Mouse (Mus musculus): ENCODE data around the gene Vezf1. TPM values are rescaled to one million over a fixed set of nuclear protein-coding genes. Genes with fewer than 3 reads are reported as not detected.

The Vezf1 gene
- polyA plus RNA-seq, 1 experiment: 13.3 TPM

GRCm38 (mm10) chr11:88075701-88076100 lies 7.6 kb downstream of the Vezf1 start:
- H3K79me2 ChIP-seq (ENCODE audit: control insufficient read depth, insufficient read depth): peaks cover 84% of the 10 kb centered on the region
- H3K4me3 ChIP-seq (ENCODE audit: insufficient read depth, poor library complexity, severe bottlenecking): no peak overlapping the region
- no peak overlapping the region for H3ac ChIP-seq (ENCODE audit: control insufficient read depth, insufficient read length, low read depth)
- no peaks in the 10 kb centered on the region for H3K27me3 ChIP-seq (ENCODE audit: control insufficient read depth, insufficient read depth, insufficient read length)
- H3K79me3 ChIP-seq (ENCODE audit: low read depth): peaks cover 66% of the 10 kb centered on the region
- peaks cover 77% of the 10 kb centered on the region for H3K36me3 ChIP-seq (ENCODE audit: control insufficient read depth, insufficient read depth)
- TF ChIP-seq FOSL1 (IDR thresholded peaks at IDR 0.05; ENCODE audit: insufficient read depth, low read length, poor library complexity, severe bottlenecking) (no peak), MYOD1 (IDR thresholded peaks at IDR 0.05; ENCODE audit: control insufficient read depth, insufficient read length, low read depth) (no peak), MAX (IDR thresholded peaks at IDR 0.05) (no peak), USF1 (IDR thresholded peaks at IDR 0.05; ENCODE audit: low read depth) (no peak), CTCF (IDR thresholded peaks at IDR 0.05; ENCODE audit: control insufficient read depth, insufficient read depth, insufficient read length) (no peak), MYOG (IDR thresholded peaks at IDR 0.05; ENCODE audit: control insufficient read depth, extremely low read depth, insufficient read length) (no peak), CEBPB (IDR thresholded peaks at IDR 0.05; ENCODE audit: low read depth) (no peak)

- Histone ChIP-seq H3K79me2 (ENCODE audit: control insufficient read depth, insufficient read depth) (peaks cover 77% of the 10 kb centered on the region), H3ac (ENCODE audit: control insufficient read depth, insufficient read length, low read depth) (no peak overlapping the region), H3K36me3 (ENCODE audit: control insufficient read depth, insufficient read depth) (peaks cover 83% of the 10 kb centered on the region), H3K27me3 (ENCODE audit: control insufficient read depth, insufficient read depth, insufficient read length) (no peaks in the 10 kb centered on the region), H3K4me3 (ENCODE audit: insufficient read depth, poor library complexity, severe bottlenecking) (no peak overlapping the region), H3K79me3 (ENCODE audit: low read depth) (peaks cover 59% of the 10 kb centered on the region)
- TF ChIP-seq MYOD1 (IDR thresholded peaks at IDR 0.05; ENCODE audit: control insufficient read depth, insufficient read length, low read depth): no peak
- TF ChIP-seq USF1 (IDR thresholded peaks at IDR 0.05; ENCODE audit: low read depth): no peak
Observed at GRCm38 (mm10) chr11:88076394-88076793, 8.3 kb downstream of the Vezf1 start.

- Histone ChIP-seq H3K4me3 (ENCODE audit: insufficient read depth, poor library complexity, severe bottlenecking) (no peak overlapping the region), H3K27me3 (ENCODE audit: control insufficient read depth, insufficient read depth, insufficient read length) (no peaks in the 10 kb centered on the region), H3K36me3 (ENCODE audit: control insufficient read depth, insufficient read depth) (peaks cover 56% of the 10 kb centered on the region), H3ac (ENCODE audit: control insufficient read depth, insufficient read length, low read depth) (no peak overlapping the region), H3K79me3 (ENCODE audit: low read depth) (peaks cover 1% of the 10 kb centered on the region), H3K79me2 (ENCODE audit: control insufficient read depth, insufficient read depth) (peaks cover 6% of the 10 kb centered on the region)
- TF ChIP-seq CTCF (IDR thresholded peaks at IDR 0.05; ENCODE audit: control insufficient read depth, insufficient read depth, insufficient read length): no peak
Observed at GRCm38 (mm10) chr11:88083699-88084098, 15.6 kb downstream of the Vezf1 start.

- no peaks in the 10 kb centered on the region for H3K79me2 ChIP-seq (ENCODE audit: control insufficient read depth, insufficient read depth)
- peaks cover 23% of the 10 kb centered on the region for H3K36me3 ChIP-seq (ENCODE audit: control insufficient read depth, insufficient read depth)
- TF ChIP-seq MYOD1 (IDR thresholded peaks at IDR 0.05; ENCODE audit: control insufficient read depth, insufficient read length, low read depth) (no peak), CTCF (IDR thresholded peaks at IDR 0.05; ENCODE audit: control insufficient read depth, insufficient read depth, insufficient read length) (no peak), FOSL1 (IDR thresholded peaks at IDR 0.05; ENCODE audit: insufficient read depth, low read length, poor library complexity, severe bottlenecking) (no peak), CEBPB (IDR thresholded peaks at IDR 0.05; ENCODE audit: low read depth) (no peak), MYOG (IDR thresholded peaks at IDR 0.05; ENCODE audit: control insufficient read depth, extremely low read depth, insufficient read length) (no peak), MAX (IDR thresholded peaks at IDR 0.05) (no peak), USF1 (IDR thresholded peaks at IDR 0.05; ENCODE audit: low read depth) (no peak)
- H3K79me3 ChIP-seq (ENCODE audit: low read depth): no peaks in the 10 kb centered on the region
- peak overlapping the region; percentile 3 for H3ac ChIP-seq (ENCODE audit: control insufficient read depth, insufficient read length, low read depth)
- H3K27me3 ChIP-seq (ENCODE audit: control insufficient read depth, insufficient read depth, insufficient read length): no peaks in the 10 kb centered on the region
- H3K4me3 ChIP-seq (ENCODE audit: insufficient read depth, poor library complexity, severe bottlenecking): no peak overlapping the region
Observed at GRCm38 (mm10) chr11:88086737-88087627, 18.9 kb downstream of the Vezf1 start.

GRCm38 (mm10) chr11:88089150-88089549 lies 21.1 kb downstream of the Vezf1 start:
- no peak overlapping the region for H3ac ChIP-seq (ENCODE audit: control insufficient read depth, insufficient read length, low read depth)
- TF ChIP-seq FOSL1 (IDR thresholded peaks at IDR 0.05; ENCODE audit: insufficient read depth, low read length, poor library complexity, severe bottlenecking) (no peak), CTCF (IDR thresholded peaks at IDR 0.05; ENCODE audit: control insufficient read depth, insufficient read depth, insufficient read length) (no peak), MYOG (IDR thresholded peaks at IDR 0.05; ENCODE audit: control insufficient read depth, extremely low read depth, insufficient read length) (no peak), MYOD1 (IDR thresholded peaks at IDR 0.05; ENCODE audit: control insufficient read depth, insufficient read length, low read depth) (no peak), USF1 (IDR thresholded peaks at IDR 0.05; ENCODE audit: low read depth) (no peak), MAX (IDR thresholded peaks at IDR 0.05) (no peak), CEBPB (IDR thresholded peaks at IDR 0.05; ENCODE audit: low read depth) (no peak)
- no peaks in the 10 kb centered on the region for H3K79me3 ChIP-seq (ENCODE audit: low read depth)
- H3K36me3 ChIP-seq (ENCODE audit: control insufficient read depth, insufficient read depth): peaks cover 4% of the 10 kb centered on the region
- no peak overlapping the region for H3K4me3 ChIP-seq (ENCODE audit: insufficient read depth, poor library complexity, severe bottlenecking)
- H3K27me3 ChIP-seq (ENCODE audit: control insufficient read depth, insufficient read depth, insufficient read length): no peaks in the 10 kb centered on the region
- no peaks in the 10 kb centered on the region for H3K79me2 ChIP-seq (ENCODE audit: control insufficient read depth, insufficient read depth)

GRCm38 (mm10) chr11:88090293-88090692 lies 22.2 kb downstream of the Vezf1 start:
- Histone ChIP-seq H3ac (ENCODE audit: control insufficient read depth, insufficient read length, low read depth) (no peak overlapping the region), H3K27me3 (ENCODE audit: control insufficient read depth, insufficient read depth, insufficient read length) (no peaks in the 10 kb centered on the region), H3K4me3 (ENCODE audit: insufficient read depth, poor library complexity, severe bottlenecking) (no peak overlapping the region), H3K36me3 (ENCODE audit: control insufficient read depth, insufficient read depth) (no peaks in the 10 kb centered on the region), H3K79me2 (ENCODE audit: control insufficient read depth, insufficient read depth) (no peaks in the 10 kb centered on the region), H3K79me3 (ENCODE audit: low read depth) (no peaks in the 10 kb centered on the region)
- TF ChIP-seq CTCF (IDR thresholded peaks at IDR 0.05; ENCODE audit: control insufficient read depth, insufficient read depth, insufficient read length) (no peak), MYOG (IDR thresholded peaks at IDR 0.05; ENCODE audit: control insufficient read depth, extremely low read depth, insufficient read length) (no peak)
